Mouse (Mus musculus): ENCODE measurements around the gene Adam15. TPM values are rescaled to one million over a fixed set of nuclear protein-coding genes. Genes with fewer than 3 reads are reported as not detected.

The Adam15 gene
- total RNA-seq, 2 experiments from 2014 or later: 35.0 to 40.1 TPM

DNA sequence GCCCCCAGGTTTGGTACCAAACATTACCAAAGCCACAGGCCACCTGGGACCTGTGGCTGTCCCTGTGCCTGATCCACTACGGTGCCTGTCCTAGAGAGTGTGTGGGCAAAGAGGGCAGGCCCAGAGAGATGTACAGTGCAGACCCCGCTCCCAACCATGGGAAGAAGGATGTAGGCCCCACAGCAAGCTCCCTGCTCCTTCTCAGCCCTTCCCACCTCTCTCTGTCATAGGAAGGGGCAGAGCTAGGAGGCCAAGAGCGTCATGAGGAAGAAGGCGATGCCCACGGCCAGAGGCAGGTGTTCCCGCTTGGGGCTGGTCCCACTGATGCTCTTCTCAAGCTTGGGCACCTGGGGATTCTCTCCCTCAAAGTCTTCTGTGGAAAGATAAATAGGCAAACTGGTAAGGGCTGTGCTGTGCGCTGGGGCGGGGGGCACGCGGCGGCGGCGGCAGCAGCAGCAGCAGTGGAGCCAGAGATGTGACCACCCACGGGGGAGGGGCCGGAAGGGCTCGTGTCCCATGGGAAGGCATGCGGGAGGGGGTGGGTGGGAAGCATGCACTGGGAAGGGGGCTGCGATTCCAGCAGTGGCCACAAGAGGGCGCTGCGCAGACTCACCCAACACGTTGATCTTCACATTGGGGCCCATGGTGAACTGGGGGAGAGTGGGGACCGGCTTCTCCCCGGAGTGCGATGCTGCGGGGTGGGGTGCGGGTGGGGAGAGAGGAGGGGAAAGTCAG, 34.4 kb downstream of the Adam15 start:
- intact Hi-C loops (cut with DNase I; ENCODE audit: low total_unique reads): loop anchor here (5.0 to 10.0 kb wide), 2 partner anchors 42 to 169 kb away; no protein-coding TSS in a partner anchor
- peak; percentile 84 for DNase-seq

DNA sequence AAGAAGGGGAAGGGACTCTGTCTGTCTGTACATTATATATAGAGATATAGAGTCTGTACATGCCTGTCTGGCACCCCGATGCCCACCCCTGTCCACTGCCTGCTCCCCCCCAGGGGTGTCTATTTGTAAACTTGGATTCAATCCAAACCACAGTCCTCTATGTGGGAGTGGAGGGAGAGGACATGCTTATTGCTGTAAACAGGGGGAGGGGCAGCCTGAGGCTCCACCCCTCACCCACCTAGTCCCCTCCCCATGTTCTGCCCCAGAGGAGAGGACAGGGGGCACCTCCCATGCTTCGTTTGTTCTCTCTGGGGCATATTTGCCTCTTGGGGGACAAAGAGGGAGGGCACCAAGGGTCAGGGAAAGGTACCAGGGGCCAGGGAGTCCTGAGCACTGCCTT, 35.0 kb downstream of the Adam15 start:
- intact Hi-C loops (cut with DNase I; ENCODE audit: low total_unique reads): loop anchor here (5.0 to 10.0 kb wide), 2 partner anchors 43 to 170 kb away; no protein-coding TSS in a partner anchor
- no peak for DNase-seq

DNA sequence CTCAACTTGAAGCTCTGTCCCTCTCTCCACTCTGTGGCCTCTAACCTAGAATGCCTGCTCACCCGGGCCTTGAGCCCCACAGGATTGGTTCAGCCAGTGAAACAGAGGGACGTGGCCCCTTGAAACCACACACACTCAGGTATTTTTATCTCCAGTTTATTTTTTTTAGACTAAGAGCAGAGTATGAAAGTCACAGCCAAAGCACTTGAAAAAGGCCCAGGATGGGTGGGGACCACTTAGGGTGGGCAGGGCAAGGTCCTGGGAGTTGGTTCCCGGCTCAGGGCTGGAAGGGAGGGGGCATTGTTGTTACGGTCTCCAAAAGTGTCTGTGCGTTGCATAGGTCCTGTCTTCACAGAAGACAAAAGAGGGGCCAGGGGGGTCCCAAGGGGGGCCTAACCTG, 35.5 kb downstream of the Adam15 start:
- intact Hi-C loops (cut with DNase I; ENCODE audit: low total_unique reads): loop anchor here (10.0 kb wide), 1 partner anchor 170 kb away; no protein-coding TSS in a partner anchor
- DNase-seq: no peak

DNA sequence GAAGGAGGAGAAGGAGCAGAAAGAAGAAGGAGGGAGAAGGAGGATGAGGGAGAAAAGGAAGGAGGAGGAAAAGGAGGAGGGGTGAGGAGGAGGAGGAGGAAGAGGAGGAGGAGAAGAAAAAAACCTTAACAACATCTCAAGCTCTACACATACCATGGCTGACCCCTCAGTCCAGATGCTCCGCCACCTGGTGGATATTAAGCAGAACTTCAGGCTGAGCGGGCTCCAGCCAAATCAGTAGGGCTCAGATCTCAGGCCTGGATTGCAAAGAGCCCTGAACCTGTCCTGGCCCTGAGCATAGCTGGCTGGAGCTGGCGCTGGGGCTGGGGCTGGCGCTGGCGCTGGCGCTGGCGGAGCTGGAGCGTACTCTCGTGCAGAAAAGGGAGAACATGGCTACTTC, 41.7 kb downstream of the Adam15 start:
- intact Hi-C loops (cut with DNase I; ENCODE audit: low total_unique reads): no loop called here
- DNase-seq: peak; percentile 68

DNA sequence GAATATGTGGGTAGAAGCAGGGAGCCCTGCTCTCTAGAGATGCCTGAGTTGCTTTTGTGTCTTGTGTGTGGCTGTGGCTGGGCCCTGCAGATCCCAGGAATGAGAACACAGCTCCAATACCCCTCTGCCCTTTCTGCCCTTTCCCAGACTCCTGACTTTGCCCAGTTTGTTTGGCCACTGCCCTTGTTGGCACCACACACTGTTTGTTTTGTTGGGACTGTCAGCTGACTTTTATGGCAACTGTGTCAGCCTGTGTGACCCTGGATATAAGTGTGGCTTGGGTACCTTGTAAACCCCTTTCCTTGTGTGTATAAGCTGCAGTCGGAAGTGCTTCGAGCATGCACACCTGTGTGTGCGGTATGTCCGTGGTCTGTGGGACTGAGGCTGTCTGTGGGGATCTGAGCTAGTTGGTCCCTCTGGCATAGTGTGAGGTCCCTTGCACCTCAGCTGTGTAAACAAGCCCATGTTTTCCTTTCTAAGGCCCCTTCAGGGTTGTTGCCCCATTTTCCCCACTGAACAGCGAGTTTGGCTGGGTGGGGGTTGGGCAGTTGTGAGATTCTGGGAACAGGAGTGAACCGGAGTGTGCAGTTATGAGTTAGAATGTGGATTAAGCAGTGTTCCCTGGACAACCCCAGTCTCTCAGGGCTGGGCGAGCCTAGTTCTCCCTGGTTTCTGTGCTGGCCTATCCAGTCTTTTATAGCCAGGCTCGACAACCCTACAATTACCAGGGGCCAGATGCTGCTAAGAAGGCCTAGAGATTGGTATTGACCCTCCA, 44.1 kb downstream of the Adam15 start:
- DNase-seq: no peak

DNA sequence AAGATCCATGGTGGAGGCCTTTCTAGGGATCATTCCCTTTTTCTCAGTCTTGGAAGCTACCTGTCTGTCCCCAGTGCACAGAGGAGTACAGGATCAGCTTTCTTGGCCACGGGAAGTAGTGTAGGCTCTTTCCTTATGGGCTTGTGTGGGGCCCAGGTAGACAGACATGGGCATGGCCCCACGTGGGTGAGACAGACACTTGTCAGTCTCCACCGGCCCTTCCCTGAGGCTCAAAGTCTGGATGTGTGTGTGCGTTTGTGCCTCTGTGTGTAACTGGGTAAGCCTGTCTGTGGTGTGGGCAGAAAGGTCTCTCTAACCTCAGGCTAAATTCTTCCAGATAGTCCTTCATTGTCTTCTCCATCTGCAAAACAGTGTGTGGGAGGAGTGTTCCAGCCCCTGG, 44.7 kb downstream of the Adam15 start:
- DNase-seq: no peak
- intact Hi-C loops (cut with DNase I; ENCODE audit: low total_unique reads): no loop called here

More for the DNA sequence above, 44.1 kb downstream of the Adam15 start:
- intact Hi-C loops (cut with DNase I; ENCODE audit: low total_unique reads): no loop called here

DNA sequence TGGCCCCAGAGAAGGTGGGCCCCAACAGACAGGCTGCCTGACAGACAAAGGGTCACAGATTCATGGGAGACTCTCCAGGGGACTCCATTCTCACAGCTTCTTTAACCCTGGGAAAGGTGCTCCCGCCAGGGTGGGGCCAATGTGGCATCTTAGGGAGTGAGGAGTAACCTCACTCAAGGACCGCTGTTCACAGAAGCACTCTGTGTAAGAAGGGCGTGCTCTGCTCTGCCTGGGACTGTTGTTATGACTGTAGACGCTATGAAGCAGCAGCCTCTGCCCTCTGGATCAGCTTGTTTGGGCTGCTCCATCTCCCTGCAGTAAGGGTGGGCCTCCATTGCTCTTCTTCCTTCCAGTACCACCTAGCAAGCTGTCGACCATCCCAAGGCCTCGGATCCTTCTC, 45.4 kb downstream of the Adam15 start:
- intact Hi-C loops (cut with DNase I; ENCODE audit: low total_unique reads): loop anchor here (5.0 kb wide), 1 partner anchor 57 kb away; the partner anchor contains the start of genes Krtcap2 and Trim46
- DNase-seq: no peak

DNA sequence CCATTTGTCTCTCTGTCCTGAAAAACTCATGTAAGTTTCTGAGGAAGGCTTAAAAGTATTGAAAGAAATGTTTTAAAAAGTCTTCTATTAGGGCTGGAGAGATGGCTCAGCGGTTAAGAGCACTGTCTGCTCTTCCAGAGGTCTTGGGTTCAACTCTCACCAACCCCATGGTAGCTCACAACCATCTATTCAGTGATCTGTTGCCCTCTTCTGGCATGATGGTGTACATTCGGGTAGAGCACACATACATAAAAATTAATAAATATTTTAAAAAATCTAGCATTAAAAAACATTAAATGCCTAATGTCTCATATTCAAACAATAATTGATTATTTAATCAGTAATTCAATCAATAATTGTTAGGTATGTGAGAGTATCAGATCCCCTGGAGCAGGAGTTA, 49.3 kb downstream of the Adam15 start:
- DNase-seq: no peak
- intact Hi-C loops (cut with DNase I; ENCODE audit: low total_unique reads): loop anchor here (5.0 kb wide), 1 partner anchor 53 kb away; the partner anchor contains the start of genes Krtcap2 and Trim46

DNA sequence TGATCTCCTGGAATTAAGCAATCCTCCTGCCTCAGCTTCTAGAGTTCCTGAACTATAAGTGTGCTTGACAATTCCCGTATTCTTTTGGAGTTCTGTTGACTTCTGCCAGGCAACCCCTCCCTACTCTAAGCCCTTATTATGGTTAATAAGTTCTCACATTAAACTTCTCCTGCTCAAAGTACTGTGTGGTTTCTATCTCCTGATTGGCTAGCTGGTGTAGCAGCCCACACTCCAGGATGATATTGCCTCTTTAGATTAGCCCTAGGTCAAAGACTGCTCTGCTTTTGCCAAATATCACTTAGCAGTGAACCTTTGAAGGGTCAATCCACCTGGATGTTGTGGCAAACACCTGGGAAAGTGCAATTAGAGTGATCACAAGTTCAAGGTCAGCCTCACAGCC, 49.7 kb downstream of the Adam15 start:
- intact Hi-C loops (cut with DNase I; ENCODE audit: low total_unique reads): loop anchor here (5.0 kb wide), 1 partner anchor 53 kb away; the partner anchor contains the start of genes Krtcap2 and Trim46
- DNase-seq: no peak

DNA sequence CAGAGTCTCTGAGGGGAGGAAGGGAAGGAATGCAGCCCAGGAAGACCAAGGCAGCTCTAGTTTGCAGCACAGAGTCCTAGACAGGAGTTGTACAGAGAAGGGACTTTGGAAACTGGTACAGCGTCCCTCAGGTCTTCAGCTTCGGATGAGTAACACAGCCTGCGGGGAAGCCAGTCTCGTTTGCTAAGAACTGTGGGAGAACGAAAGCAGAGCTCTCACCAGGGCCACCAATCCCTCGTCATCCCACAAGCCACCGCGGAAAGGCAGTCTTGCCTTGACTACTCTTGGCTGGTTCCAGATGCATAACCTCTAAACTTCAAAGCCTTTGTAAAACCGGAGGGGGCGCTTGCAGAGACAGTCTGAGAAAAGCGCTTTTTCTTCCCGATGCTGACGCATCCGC, 50.3 kb downstream of the Adam15 start:
- intact Hi-C loops (cut with DNase I; ENCODE audit: low total_unique reads): no loop called here
- no peak for DNase-seq

DNA sequence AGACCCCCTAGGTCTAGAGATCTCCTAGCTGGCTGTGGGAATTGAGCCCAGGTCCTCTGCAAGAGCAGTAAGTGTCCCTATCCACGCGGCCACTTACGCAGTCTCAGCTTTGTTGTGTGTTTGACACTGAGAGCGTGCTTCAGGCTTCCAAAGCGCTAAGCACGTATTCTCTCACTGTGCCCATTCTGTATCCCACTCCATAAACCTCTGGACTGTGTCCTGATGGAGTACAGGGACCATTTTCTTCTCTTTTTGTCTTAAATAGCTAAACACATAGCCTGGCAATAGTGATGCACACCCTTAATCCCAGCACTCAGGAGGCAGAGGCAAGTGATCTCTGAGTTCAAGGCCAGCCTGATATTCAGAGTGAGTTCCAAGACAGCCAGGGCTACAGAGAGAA, 50.9 kb downstream of the Adam15 start:
- intact Hi-C loops (cut with DNase I; ENCODE audit: low total_unique reads): no loop called here
- DNase-seq: no peak

DNA sequence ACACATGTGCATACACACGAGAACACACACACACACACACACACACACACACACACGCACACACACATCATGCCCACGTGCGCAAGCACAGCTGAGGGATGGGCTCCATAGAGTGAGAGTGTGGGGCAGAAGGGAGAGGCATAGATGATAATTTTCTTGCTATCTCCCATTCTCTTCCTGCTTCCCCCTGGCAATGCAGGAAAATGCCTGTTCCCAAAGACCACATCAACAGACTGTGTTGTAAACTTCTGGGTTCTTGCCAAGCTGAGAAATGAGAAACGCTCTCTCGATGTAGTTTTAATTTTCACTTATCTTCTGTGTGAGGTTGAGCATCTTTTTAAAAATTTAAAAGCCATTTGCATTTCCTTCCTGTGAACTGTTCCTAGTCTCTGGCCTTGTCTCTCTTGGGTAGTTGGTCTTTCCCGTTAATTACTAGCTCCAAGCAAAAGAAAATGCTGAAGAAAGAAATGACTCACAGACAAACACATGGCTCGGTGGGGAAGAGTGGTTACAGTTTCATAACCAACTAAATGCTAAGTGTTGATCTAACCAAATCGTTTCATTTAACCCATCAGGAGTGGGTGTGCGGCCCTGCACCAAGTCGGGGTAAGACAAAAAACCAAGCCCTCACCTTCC, 52.9 kb downstream of the Adam15 start:
- no peak for DNase-seq

DNA sequence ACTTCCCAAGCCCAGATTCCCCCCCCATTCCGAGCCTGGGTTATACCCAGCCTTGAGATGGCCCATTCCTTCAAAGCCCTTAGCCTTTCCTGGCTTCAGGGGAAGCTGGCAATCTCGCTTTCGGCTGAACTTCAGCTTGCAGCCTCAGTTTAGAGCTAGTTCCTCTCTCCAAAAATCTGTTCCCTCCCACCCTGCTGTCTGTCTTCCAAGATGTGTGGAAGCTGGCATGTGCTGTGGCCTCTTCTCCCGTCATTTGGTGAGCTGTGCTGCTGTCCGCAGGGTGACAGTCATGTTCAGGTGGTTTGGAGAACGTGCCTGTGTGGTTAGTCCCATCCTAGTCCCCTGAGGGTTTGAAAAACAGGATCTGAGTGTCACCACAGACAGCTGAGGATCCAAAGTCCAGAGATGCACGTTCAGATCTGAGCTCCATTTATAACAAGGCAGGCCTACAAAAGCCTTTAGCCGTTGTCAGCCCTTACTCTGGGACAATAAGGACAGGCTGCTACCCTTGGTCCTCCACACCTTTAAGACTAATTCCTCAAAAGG, 54.0 kb downstream of the Adam15 start:
- intact Hi-C loops (cut with DNase I; ENCODE audit: low total_unique reads): no loop called here
- DNase-seq: no peak

More for the DNA sequence above, 52.9 kb downstream of the Adam15 start:
- intact Hi-C loops (cut with DNase I; ENCODE audit: low total_unique reads): no loop called here

DNA sequence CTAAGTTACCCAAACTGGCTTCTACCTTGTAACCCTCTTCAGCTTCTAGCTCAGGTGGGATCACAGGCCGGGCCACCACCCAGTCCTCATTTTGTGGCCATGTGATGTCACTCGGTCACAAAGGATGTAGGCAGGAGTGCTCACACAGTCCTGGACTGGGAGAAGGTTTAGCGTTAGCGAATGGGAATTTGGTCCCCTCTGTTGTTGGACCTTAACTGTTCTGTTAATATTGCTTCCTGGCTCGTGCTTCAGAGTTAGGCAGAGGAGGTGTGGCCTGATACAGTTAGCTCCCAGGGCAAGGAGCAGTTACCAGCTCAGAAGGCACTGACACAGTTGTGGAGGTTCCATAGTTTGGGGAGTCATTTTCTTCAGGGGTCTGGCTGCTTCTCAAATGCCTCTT, 55.6 kb downstream of the Adam15 start:
- intact Hi-C loops (cut with DNase I; ENCODE audit: low total_unique reads): no loop called here

DNA sequence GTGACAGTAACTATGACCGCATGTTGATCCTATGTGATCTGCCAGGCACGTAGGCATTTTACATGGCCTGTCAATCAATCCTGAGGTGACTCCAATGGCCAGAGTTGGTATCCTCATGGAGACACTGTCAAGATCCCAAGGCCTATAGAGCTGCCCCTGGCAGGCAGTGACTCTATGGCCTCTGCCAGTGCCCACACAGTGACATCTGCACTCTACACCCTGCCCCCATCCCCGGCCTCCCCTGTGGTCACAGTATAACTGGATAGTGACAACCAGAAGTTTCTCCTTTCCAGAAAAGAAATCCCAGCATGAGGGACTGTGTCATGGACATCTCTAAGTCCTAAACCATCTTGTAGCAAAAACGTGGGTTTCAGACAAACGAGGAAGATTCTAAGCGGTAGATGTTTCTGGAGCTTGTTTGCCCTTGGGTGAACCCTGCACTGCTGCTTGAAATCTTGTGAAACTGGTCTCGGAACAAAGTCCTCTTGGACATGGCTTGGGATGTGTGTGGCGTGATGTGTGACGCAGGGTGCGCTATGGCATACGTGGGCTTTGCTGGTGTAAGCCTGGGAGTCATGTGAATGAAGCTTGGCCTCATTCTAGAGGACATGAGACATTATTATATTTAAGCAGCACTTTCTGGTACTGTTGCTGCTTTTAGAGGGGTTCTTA, 56.4 kb downstream of the Adam15 start:
- DNase-seq: no peak
- intact Hi-C loops (cut with DNase I; ENCODE audit: low total_unique reads): no loop called here

More for the DNA sequence above, 55.6 kb downstream of the Adam15 start:
- no peak for DNase-seq

DNA sequence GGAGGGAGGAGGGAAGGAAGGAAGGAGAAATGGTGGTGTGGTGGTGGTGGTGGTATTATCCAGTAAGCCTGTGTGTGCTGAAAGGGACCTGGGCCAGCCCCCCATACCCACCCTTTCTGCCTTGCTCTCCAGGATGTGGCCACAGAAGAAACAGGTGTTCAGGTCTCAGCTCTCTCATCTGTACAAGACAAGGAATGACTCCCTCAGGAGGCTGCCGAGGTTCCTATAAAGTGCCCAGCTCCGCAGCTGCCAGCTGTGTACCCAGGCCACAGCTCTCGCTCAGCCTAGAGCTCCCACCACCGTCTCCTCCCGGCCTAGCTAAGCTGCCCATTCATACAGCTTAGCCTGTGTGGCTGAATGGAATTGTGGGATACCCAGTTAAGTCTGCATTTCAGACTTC, 57.5 kb downstream of the Adam15 start:
- intact Hi-C loops (cut with DNase I; ENCODE audit: low total_unique reads): no loop called here
- DNase-seq: no peak

DNA sequence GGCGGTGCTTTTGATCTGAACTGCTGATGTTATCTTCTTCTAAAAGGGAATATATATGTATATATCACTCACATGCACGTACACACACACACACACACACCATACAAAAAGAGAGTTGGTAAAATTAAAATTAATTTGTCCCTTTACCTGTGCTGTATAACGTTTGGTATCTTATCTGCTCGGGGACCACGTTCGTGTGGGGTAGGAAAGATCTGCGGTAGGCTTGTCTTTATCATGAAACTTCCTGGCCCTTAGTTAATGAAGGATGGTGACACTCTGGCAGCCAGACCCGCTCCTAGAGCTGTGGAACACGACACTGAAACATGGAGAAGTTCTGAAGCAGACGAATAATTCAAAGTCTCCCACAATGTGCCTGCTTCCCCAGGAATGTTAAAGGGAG, 57.9 kb downstream of the Adam15 start:
- intact Hi-C loops (cut with DNase I; ENCODE audit: low total_unique reads): no loop called here
- DNase-seq: no peak

Data from gastrocnemius, postnatal 14 days (tissue).